ENCODE assay signal across 18 mouse cellular contexts in genomic region chr9:122245879-122246278, GRCm38 (mm10). TPM values are rescaled to one million over a fixed set of nuclear protein-coding genes. Genes with fewer than 3 reads are reported as not detected.
DNase-seq lines count a peak whose midpoint lies in the region; ATAC-seq and TF ChIP-seq lines count a peak whose summit lies in the region.
"Had no signal": no experiment of that assay in that cellular context is flagged by ENCODE, and none has a peak within 500 bp of the region (broad histone marks: within the 10 kb centered on the region; RNA-seq: fewer than 3 reads in every experiment).

No protein-coding gene starts in this region.

- no peak overlapping the region for H3K4me2 ChIP-seq in forebrain, embryonic 16.5 days (ENCODE audit: low read length)
- H3K4me2 ChIP-seq in midbrain, postnatal 0 days (ENCODE audit: low read depth, low read length, poor library complexity, severe bottlenecking): no peak overlapping the region
- H3K4me2 ChIP-seq: embryonic facial prominence, embryonic 12.5 days; forebrain, embryonic 13.5 days; forebrain, embryonic 15.5 days had no signal

- no peak for TF ChIP-seq CTCF in midbrain, postnatal 0 days (IDR thresholded peaks at IDR 0.05)

- WGBS in forebrain, embryonic 16.5 days: 88% methylated on average over 8 of the region's 8 CpGs
- WGBS in midbrain, postnatal 0 days: 94% methylated on average over 8 of the region's 8 CpGs

- no peak overlapping the region for H3K4me3 ChIP-seq in forebrain, embryonic 16.5 days (replicated peaks; ENCODE audit: low read length)
- no peak overlapping the region for H3K4me3 ChIP-seq in midbrain, postnatal 0 days (ENCODE audit: low read depth, low read length)
- H3K4me3 ChIP-seq: embryonic facial prominence, embryonic 10.5 days; embryonic facial prominence, embryonic 12.5 days; forebrain, embryonic 13.5 days; forebrain, embryonic 15.5 days had no signal

- no peaks in the 10 kb centered on the region for H3K27me3 ChIP-seq in forebrain, embryonic 16.5 days (replicated peaks; ENCODE audit: control insufficient read depth, insufficient read depth, low read length)
- no peaks in the 10 kb centered on the region for H3K27me3 ChIP-seq in midbrain, postnatal 0 days (ENCODE audit: insufficient read depth, low read length)
- H3K27me3 ChIP-seq: CH12.LX; embryonic facial prominence, embryonic 12.5 days; forebrain, embryonic 13.5 days; forebrain, embryonic 15.5 days; Patski had no signal

- H3K36me3 ChIP-seq in forebrain, embryonic 16.5 days (ENCODE audit: control insufficient read depth, insufficient read depth): peaks cover 2% of the 10 kb centered on the region; the same call in 1 of the 2 replicates
- peaks cover 11% of the 10 kb centered on the region for H3K36me3 ChIP-seq in midbrain, postnatal 0 days (ENCODE audit: insufficient read depth, low read length)

- no peaks in the 10 kb centered on the region for H3K9me3 ChIP-seq in forebrain, embryonic 16.5 days (ENCODE audit: control insufficient read depth, low read length)
- no peaks in the 10 kb centered on the region for H3K9me3 ChIP-seq in midbrain, postnatal 0 days (ENCODE audit: low read length)
- H3K9me3 ChIP-seq: embryonic facial prominence, embryonic 10.5 days; embryonic facial prominence, embryonic 12.5 days; forebrain, embryonic 13.5 days; forebrain, embryonic 15.5 days; G1E had no signal

- no peak overlapping the region for H3K9ac ChIP-seq in forebrain, embryonic 16.5 days (replicated peaks; ENCODE audit: low read depth, low read length)
- H3K9ac ChIP-seq in midbrain, postnatal 0 days (replicated peaks; ENCODE audit: low read length, poor library complexity, severe bottlenecking): no peak overlapping the region
- H3K9ac ChIP-seq: embryonic facial prominence, embryonic 12.5 days; forebrain, embryonic 13.5 days; forebrain, embryonic 15.5 days had no signal

- H3K27ac ChIP-seq in forebrain, embryonic 16.5 days (ENCODE audit: low read length): no peak overlapping the region
- H3K27ac ChIP-seq in midbrain, postnatal 0 days (ENCODE audit: low read depth, low read length): no peak overlapping the region
- H3K27ac ChIP-seq: embryonic facial prominence, embryonic 10.5 days; embryonic facial prominence, embryonic 12.5 days; forebrain, embryonic 13.5 days; forebrain, embryonic 15.5 days had no signal

- peak; percentile 50 for ATAC-seq in activated CD4-positive, CD25-positive, alpha-beta regulatory T cell, adult 4 months
- ATAC-seq in inflammation-experienced regulatory T-cells, adult 6 months: peak; percentile 29
- ATAC-seq in forebrain, embryonic 16.5 days: no peak
- no peak for ATAC-seq in midbrain, postnatal 0 days (ENCODE audit: low FRiP score)
- ATAC-seq: forebrain, embryonic 13.5 days; forebrain, embryonic 15.5 days; Patski had no signal

- H3K4me1 ChIP-seq in forebrain, embryonic 16.5 days (replicated peaks; ENCODE audit: control insufficient read depth, insufficient read depth, low read length): peaks cover 13% of the 10 kb centered on the region
- no peaks in the 10 kb centered on the region for H3K4me1 ChIP-seq in midbrain, postnatal 0 days (ENCODE audit: insufficient read depth, low read length)

- peak; percentile 12 for DNase-seq in A20 (ENCODE audit: low read depth, low spot score)
- peak; percentile 45 for DNase-seq in CD4-positive, CD25-positive, alpha-beta regulatory T cell, adult 2 months (ENCODE audit: low read depth, low spot score)
- no peak for DNase-seq in cerebellum, postnatal 36 days
- DNase-seq in midbrain, postnatal 0 days (ENCODE audit: low spot score): no peak
- DNase-seq: cerebellum, adult 11-12 months; cerebellum, adult 2 months; cerebellum, adult 9-10 months; cerebellum, postnatal 10 days had no signal

RNA-seq across cellular contexts. Expression of gene Ano10, which starts 48.3 kb away (rescaled TPM):
- 10 to 100 TPM; 21.7 to 26.2 TPM for polyA plus RNA-seq in activated CD4-positive, CD25-positive, alpha-beta regulatory T cell, adult 4 months (2017; shearing (Covaris generic))
- 10 to 100 TPM; 13.5 to 24.3 (median 19.2) TPM for polyA plus RNA-seq in inflammation-experienced regulatory T-cells, adult 6 months (2017; shearing (Covaris generic))
- polyA plus RNA-seq in forebrain, embryonic 16.5 days (2015; fragmentation: Nextera tagmentation; extraction: Ambion mirVana): 34.9 and 35.0 TPM in 2 replicates
- total RNA-seq in midbrain, postnatal 0 days (2014; rRNA removed): 27.2 and 33.0 TPM in 2 replicates
- polyA plus RNA-seq in midbrain, postnatal 0 days (2015; fragmentation: Nextera tagmentation; extraction: Ambion mirVana): 29.9 and 36.5 TPM in 2 replicates

Comparison
In these comparisons a context has a peak if more than half of its experiments do, and no peak if none do; other contexts are left out.
1. DNase-seq: peak in A20 (single experiment) and CD4-positive, CD25-positive, alpha-beta regulatory T cell, adult 2 months (single experiment); none in cerebellum, postnatal 36 days (0 of 2) and midbrain, postnatal 0 days (single experiment).
2. ATAC-seq: peak in activated CD4-positive, CD25-positive, alpha-beta regulatory T cell, adult 4 months (single experiment) and inflammation-experienced regulatory T-cells, adult 6 months (single experiment); none in forebrain, embryonic 16.5 days (single experiment) and midbrain, postnatal 0 days (single experiment).